Mouse (Mus musculus): Measurements from ENCODE around the gene Tmem151b. TPM values are rescaled to one million over a fixed set of nuclear protein-coding genes. Genes with fewer than 3 reads are reported as not detected.

Gene Tmem151b
- total RNA-seq, 1 experiment: 2.1 TPM

DNA sequence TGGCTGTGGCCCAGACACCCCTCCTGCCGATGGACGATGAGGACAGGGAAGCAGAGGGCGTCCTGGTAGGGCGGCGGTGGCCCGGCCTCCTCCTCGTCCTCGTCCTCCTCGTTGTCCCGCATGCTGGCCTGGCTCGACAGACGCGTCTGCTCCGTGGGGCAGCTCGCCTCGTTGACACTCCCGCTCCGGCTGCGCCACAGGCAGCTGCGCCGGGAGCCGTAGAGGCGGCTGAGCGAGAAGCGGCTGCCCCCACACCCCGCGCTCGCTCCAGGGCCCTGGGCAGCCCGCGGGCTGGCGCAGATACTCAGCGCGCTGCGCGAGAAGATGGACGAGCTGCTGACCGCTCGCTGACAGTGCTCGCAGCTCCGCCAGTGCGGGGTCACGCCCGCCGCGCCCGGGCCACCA lies 4.6 kb downstream of the Tmem151b start:
- peaks cover 4 to 16% of the 10 kb centered on the region in 2 experiments; a peak in 3 of 4 replicates for H3K4me1 ChIP-seq (ENCODE audit: control insufficient read depth in 2 of 2, insufficient read depth in 2 of 2, low read length in 2 of 2, poor library complexity in 1 of 2)
- no peak for DNase-seq (ENCODE audit: low read depth, low spot score)
- TF ChIP-seq ZNF384 (IDR thresholded peaks at IDR 0.05; ENCODE audit: low read depth, low read length) (no peak), ZC3H11A (IDR thresholded peaks at IDR 0.05; ENCODE audit: borderline replicate concordance, low read depth, low read length) (no peak), MAFK (IDR thresholded peaks at IDR 0.05; ENCODE audit: insufficient read depth, low read depth, low read length) (no peak), CHD2 (IDR thresholded peaks at IDR 0.05; ENCODE audit: low read depth, low read length) (no peak), HCFC1 (IDR thresholded peaks at IDR 0.05; ENCODE audit: borderline replicate concordance, insufficient read depth, low read length) (no peak)

DNA sequence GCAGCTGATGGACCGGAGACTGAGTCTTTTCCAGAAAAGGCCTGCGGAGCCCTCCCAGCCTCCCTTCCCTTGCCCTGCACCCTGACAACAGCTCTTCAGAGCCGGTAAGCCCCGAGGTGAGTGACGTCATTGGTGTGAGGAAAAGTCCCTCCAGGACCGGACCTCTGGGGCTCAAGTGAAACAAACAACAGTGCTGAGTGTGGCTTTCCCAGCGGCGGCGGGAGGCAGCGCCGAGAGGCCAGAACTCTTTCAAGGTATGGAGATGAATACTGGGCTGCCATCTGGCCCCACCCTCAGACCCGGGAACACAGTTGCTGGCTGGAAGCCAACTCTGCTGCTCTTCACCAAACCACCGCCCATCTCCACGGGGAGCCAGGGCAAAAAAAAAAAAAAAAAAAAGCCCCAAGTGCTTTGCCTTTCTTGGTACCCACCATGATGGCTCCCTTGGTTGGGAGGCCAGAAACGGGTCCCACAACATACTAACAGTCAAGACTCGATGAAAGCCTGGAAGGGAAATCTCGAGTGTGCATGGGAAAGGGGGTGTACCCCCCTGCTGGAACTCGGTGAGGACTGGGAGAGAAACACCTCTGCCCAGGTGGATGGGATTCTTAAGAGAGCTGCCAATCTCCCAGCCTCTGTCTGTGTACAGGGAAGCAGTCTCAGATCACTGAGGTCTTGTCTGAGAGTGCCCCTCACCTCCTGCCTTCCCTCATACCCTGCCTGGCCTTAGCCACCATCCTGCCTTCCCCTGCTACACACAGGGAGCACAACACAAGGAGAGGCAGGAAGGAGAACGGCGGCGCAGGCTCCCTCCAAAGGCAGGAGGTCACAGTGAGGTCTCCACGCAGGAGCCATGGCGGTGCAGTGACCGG lies 5.2 kb downstream of the Tmem151b start:
- DNase-seq (ENCODE audit: low read depth, low spot score): peak; percentile 93
- H3K4me3 ChIP-seq (ENCODE audit: insufficient read depth in 1 of 2, low read depth in 1 of 2, low read length in 2 of 2, poor library complexity in 1 of 2, severe bottlenecking in 1 of 2): peak overlapping the region; percentile 35 to 56
- peak; percentile 97 for TF ChIP-seq ZNF384 (IDR thresholded peaks at IDR 0.05; ENCODE audit: low read depth, low read length)
- no peak for TF ChIP-seq CHD2 (IDR thresholded peaks at IDR 0.05; ENCODE audit: low read depth, low read length)
- no peaks in the 10 kb centered on the region for H3K36me3 ChIP-seq (ENCODE audit: control insufficient read depth, insufficient read depth, low read length, poor library complexity, severe bottlenecking)
- no peaks in the 10 kb centered on the region for H3K9me3 ChIP-seq (ENCODE audit: control insufficient read depth, insufficient read depth, low read depth, low read length)
- H3K4me1 ChIP-seq (ENCODE audit: control insufficient read depth in 2 of 2, insufficient read depth in 2 of 2, low read length in 2 of 2, poor library complexity in 1 of 2): peaks cover 4 to 20% of the 10 kb centered on the region in 2 experiments; a peak in 3 of 4 replicates
- no peak overlapping the region for H3K27ac ChIP-seq (ENCODE audit: insufficient read depth, low read depth, low read length, poor library complexity, severe bottlenecking)
- peak overlapping the region; percentile 39 for H3K9ac ChIP-seq (ENCODE audit: insufficient read depth, low read depth, low read length, poor library complexity, severe bottlenecking)
- in situ Hi-C loops (cut with MboI; ENCODE audit: low sequenced_read_pairs in 2 of 2, unreplicated experiment in 2 of 2): no loop called here

More for the DNA sequence above, 4.6 kb downstream of the Tmem151b start:
- Histone ChIP-seq H3K36me3 (ENCODE audit: control insufficient read depth, insufficient read depth, low read length, poor library complexity, severe bottlenecking) (no peaks in the 10 kb centered on the region), H3K27ac (ENCODE audit: insufficient read depth, low read depth, low read length, poor library complexity, severe bottlenecking) (no peak overlapping the region), H3K4me3 (ENCODE audit: insufficient read depth in 1 of 2, low read depth in 1 of 2, low read length in 2 of 2, poor library complexity in 1 of 2, severe bottlenecking in 1 of 2) (peak overlapping the region; percentile 35 to 56; a peak in 3 of 4 replicates), H3K9me3 (ENCODE audit: control insufficient read depth, insufficient read depth, low read depth, low read length) (no peaks in the 10 kb centered on the region), H3K9ac (ENCODE audit: insufficient read depth, low read depth, low read length, poor library complexity, severe bottlenecking) (peak overlapping the region; percentile 39)
- in situ Hi-C loops (cut with MboI; ENCODE audit: low sequenced_read_pairs in 2 of 2, unreplicated experiment in 2 of 2): no loop called here

DNA sequence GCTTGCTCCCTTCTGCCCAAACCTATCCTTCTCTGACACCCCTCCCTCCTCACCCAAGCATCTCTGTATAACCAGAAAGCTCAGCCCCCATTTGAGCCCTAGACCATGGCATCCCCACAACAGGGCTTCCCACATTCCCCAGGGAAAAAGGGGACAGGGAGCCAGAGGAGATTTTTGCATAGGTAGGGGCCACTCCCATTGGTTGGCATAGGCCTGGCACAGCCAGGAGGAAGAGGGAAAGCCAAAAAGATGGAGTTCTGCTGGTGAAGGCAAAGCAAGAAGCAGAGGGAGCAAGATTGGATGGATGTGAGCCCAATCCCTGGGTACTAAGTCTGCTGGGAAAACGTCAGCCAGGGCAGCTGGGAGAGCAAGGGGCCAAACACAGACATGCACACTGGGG lies 6.4 kb downstream of the Tmem151b start:
- H3K36me3 ChIP-seq (ENCODE audit: control insufficient read depth, insufficient read depth, low read length, poor library complexity, severe bottlenecking): no peaks in the 10 kb centered on the region
- TF ChIP-seq HCFC1 (IDR thresholded peaks at IDR 0.05; ENCODE audit: borderline replicate concordance, insufficient read depth, low read length) (no peak), ZNF384 (IDR thresholded peaks at IDR 0.05; ENCODE audit: low read depth, low read length) (no peak)
- in situ Hi-C loops (cut with MboI; ENCODE audit: low sequenced_read_pairs in 2 of 2, unreplicated experiment in 2 of 2): no loop called here
- peaks cover 2 to 18% of the 10 kb centered on the region in 2 experiments; a peak in 3 of 4 replicates for H3K4me1 ChIP-seq (ENCODE audit: control insufficient read depth in 2 of 2, insufficient read depth in 2 of 2, low read length in 2 of 2, poor library complexity in 1 of 2)
- no peak for DNase-seq (ENCODE audit: low read depth, low spot score)
- no peak overlapping the region for H3K4me3 ChIP-seq (ENCODE audit: insufficient read depth in 1 of 2, low read depth in 1 of 2, low read length in 2 of 2, poor library complexity in 1 of 2, severe bottlenecking in 1 of 2)
- H3K27ac ChIP-seq (ENCODE audit: insufficient read depth, low read depth, low read length, poor library complexity, severe bottlenecking): no peak overlapping the region
- H3K9ac ChIP-seq (ENCODE audit: insufficient read depth, low read depth, low read length, poor library complexity, severe bottlenecking): no peak overlapping the region
- no peaks in the 10 kb centered on the region for H3K9me3 ChIP-seq (ENCODE audit: control insufficient read depth, insufficient read depth, low read depth, low read length)

DNA sequence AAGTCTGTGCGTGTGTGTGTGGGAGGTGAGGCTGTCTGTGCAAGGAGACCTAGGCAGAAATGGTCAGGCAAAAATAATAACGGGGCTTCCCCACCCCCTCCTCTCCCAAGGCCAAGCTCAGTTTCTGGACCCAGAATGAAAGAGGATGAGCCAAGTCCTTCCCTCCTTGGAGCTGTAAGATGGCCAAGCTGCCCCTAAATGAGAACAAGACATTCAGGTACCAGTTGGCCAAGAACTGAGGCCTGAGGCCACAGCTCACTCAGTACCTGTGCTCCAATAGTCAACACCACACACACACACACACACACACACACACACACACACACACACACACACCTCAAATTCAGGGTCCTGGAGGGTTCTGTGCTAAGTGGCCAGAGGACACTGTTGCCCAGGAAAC lies 6.8 kb downstream of the Tmem151b start:
- in situ Hi-C loops (cut with MboI; ENCODE audit: low sequenced_read_pairs in 2 of 2, unreplicated experiment in 2 of 2): no loop called here
- H3K4me1 ChIP-seq (ENCODE audit: control insufficient read depth in 2 of 2, insufficient read depth in 2 of 2, low read length in 2 of 2, poor library complexity in 1 of 2): peaks cover 2 to 18% of the 10 kb centered on the region in 2 experiments; a peak in 3 of 4 replicates
- TF ChIP-seq HCFC1 (IDR thresholded peaks at IDR 0.05; ENCODE audit: borderline replicate concordance, insufficient read depth, low read length) (no peak), ZNF384 (IDR thresholded peaks at IDR 0.05; ENCODE audit: low read depth, low read length) (no peak), MAFK (IDR thresholded peaks at IDR 0.05; ENCODE audit: insufficient read depth, low read depth, low read length) (no peak), CHD2 (IDR thresholded peaks at IDR 0.05; ENCODE audit: low read depth, low read length) (no peak), ZC3H11A (IDR thresholded peaks at IDR 0.05; ENCODE audit: borderline replicate concordance, low read depth, low read length) (no peak)

More for the DNA sequence above, 6.8 kb downstream of the Tmem151b start:
- no peak for DNase-seq (ENCODE audit: low read depth, low spot score)
- H3K4me3 ChIP-seq (ENCODE audit: insufficient read depth in 1 of 2, low read depth in 1 of 2, low read length in 2 of 2, poor library complexity in 1 of 2, severe bottlenecking in 1 of 2): no peak overlapping the region
- H3K36me3 ChIP-seq (ENCODE audit: control insufficient read depth, insufficient read depth, low read length, poor library complexity, severe bottlenecking): no peaks in the 10 kb centered on the region
- H3K9ac ChIP-seq (ENCODE audit: insufficient read depth, low read depth, low read length, poor library complexity, severe bottlenecking): no peak overlapping the region
- H3K9me3 ChIP-seq (ENCODE audit: control insufficient read depth, insufficient read depth, low read depth, low read length): no peaks in the 10 kb centered on the region
- no peak overlapping the region for H3K27ac ChIP-seq (ENCODE audit: insufficient read depth, low read depth, low read length, poor library complexity, severe bottlenecking)

Measured in ES-E14 (cell line).